Mouse (Mus musculus): ENCODE results near the gene Asb17. TPM values are rescaled to one million over a fixed set of nuclear protein-coding genes. Genes with fewer than 3 reads are reported as not detected.
"Not testable (repeated sequence)": the region's sequence is repeated elsewhere in the genome, so short reads cannot be mapped to it uniquely, and the experiment has no call there.

Gene Asb17
- polyA plus RNA-seq, 1 experiment, result 0.16 TPM

- H3K27ac ChIP-seq (ENCODE audit: insufficient read depth, low read length), result no peak overlapping the region
- 78% methylated on average over 3 of the region's 3 CpGs for WGBS
- H3K4me3 ChIP-seq (ENCODE audit: extremely low read depth, insufficient read depth, insufficient read length), result no peak overlapping the region
- no peaks in the 10 kb centered on the region for H3K4me1 ChIP-seq (ENCODE audit: control insufficient read depth, insufficient read depth, insufficient read length)
- no peaks in the 10 kb centered on the region for H3K27me3 ChIP-seq (ENCODE audit: control insufficient read depth, insufficient read depth, low read length)
- no peaks in the 10 kb centered on the region for H3K36me3 ChIP-seq (ENCODE audit: control insufficient read depth, insufficient read depth, low read length)
- DNase-seq (ENCODE audit: low read depth in 1 of 2, low spot score in 2 of 2), result no peak
- TF ChIP-seq POLR2A (IDR thresholded peaks at IDR 0.05; ENCODE audit: low read depth, low read length) (no peak), CTCF (IDR thresholded peaks at IDR 0.05; ENCODE audit: extremely low read depth, insufficient read depth, insufficient read length, insufficient replicate concordance) (no peak)
Observed at GRCm38 (mm10) chr3:153818723-153819122, 25.3 kb upstream of the Asb17 start.

GRCm38 (mm10) chr3:153819438-153819837, 24.6 kb upstream of the Asb17 start:
- H3K27me3 ChIP-seq (ENCODE audit: control insufficient read depth, insufficient read depth, low read length), result no peaks in the 10 kb centered on the region
- no peaks in the 10 kb centered on the region for H3K36me3 ChIP-seq (ENCODE audit: control insufficient read depth, insufficient read depth, low read length)
- TF ChIP-seq CTCF (IDR thresholded peaks at IDR 0.05; ENCODE audit: extremely low read depth, insufficient read depth, insufficient read length, insufficient replicate concordance) (no peak), POLR2A (IDR thresholded peaks at IDR 0.05; ENCODE audit: low read depth, low read length) (no peak)
- no peak overlapping the region for H3K27ac ChIP-seq (ENCODE audit: insufficient read depth, low read length)
- no peaks in the 10 kb centered on the region for H3K4me1 ChIP-seq (ENCODE audit: control insufficient read depth, insufficient read depth, insufficient read length)
- DNase-seq (ENCODE audit: low read depth in 1 of 2, low spot score in 2 of 2), result no peak
- WGBS, result 94% methylated on average over 9 of the region's 9 CpGs
- no peak overlapping the region for H3K4me3 ChIP-seq (ENCODE audit: extremely low read depth, insufficient read depth, insufficient read length)

- WGBS, result 69% methylated on average over 11 of the region's 11 CpGs
- no peaks in the 10 kb centered on the region for H3K27me3 ChIP-seq (ENCODE audit: control insufficient read depth, insufficient read depth, low read length)
- TF ChIP-seq POLR2A (IDR thresholded peaks at IDR 0.05; ENCODE audit: low read depth, low read length) (no peak), CTCF (IDR thresholded peaks at IDR 0.05; ENCODE audit: extremely low read depth, insufficient read depth, insufficient read length, insufficient replicate concordance) (no peak)
- no peak overlapping the region for H3K27ac ChIP-seq (ENCODE audit: insufficient read depth, low read length)
- H3K36me3 ChIP-seq (ENCODE audit: control insufficient read depth, insufficient read depth, low read length), result no peaks in the 10 kb centered on the region
- no peak overlapping the region for H3K4me3 ChIP-seq (ENCODE audit: extremely low read depth, insufficient read depth, insufficient read length)
- no peaks in the 10 kb centered on the region for H3K4me1 ChIP-seq (ENCODE audit: control insufficient read depth, insufficient read depth, insufficient read length)
- no peak for DNase-seq (ENCODE audit: low read depth in 1 of 2, low spot score in 2 of 2)
Observed at GRCm38 (mm10) chr3:153823671-153824515, 20.1 kb upstream of the Asb17 start.

- 93% methylated on average over 10 of the region's 10 CpGs for WGBS
- H3K27me3 ChIP-seq (ENCODE audit: control insufficient read depth, insufficient read depth, low read length), result no peaks in the 10 kb centered on the region
- no peak for DNase-seq (ENCODE audit: low read depth in 1 of 2, low spot score in 2 of 2)
- no peaks in the 10 kb centered on the region for H3K4me1 ChIP-seq (ENCODE audit: control insufficient read depth, insufficient read depth, insufficient read length)
- H3K36me3 ChIP-seq (ENCODE audit: control insufficient read depth, insufficient read depth, low read length), result no peaks in the 10 kb centered on the region
- no peak overlapping the region for H3K4me3 ChIP-seq (ENCODE audit: extremely low read depth, insufficient read depth, insufficient read length)
- TF ChIP-seq POLR2A (IDR thresholded peaks at IDR 0.05; ENCODE audit: low read depth, low read length) (no peak), CTCF (IDR thresholded peaks at IDR 0.05; ENCODE audit: extremely low read depth, insufficient read depth, insufficient read length, insufficient replicate concordance) (no peak)
- H3K27ac ChIP-seq (ENCODE audit: insufficient read depth, low read length), result no peak overlapping the region
Observed at GRCm38 (mm10) chr3:153825197-153825596, 18.8 kb upstream of the Asb17 start.

GRCm38 (mm10) chr3:153826616-153827015, 17.4 kb upstream of the Asb17 start:
- H3K27ac ChIP-seq (ENCODE audit: insufficient read depth, low read length), result no peak overlapping the region
- no peaks in the 10 kb centered on the region for H3K4me1 ChIP-seq (ENCODE audit: control insufficient read depth, insufficient read depth, insufficient read length)
- H3K27me3 ChIP-seq (ENCODE audit: control insufficient read depth, insufficient read depth, low read length), result no peaks in the 10 kb centered on the region
- H3K36me3 ChIP-seq (ENCODE audit: control insufficient read depth, insufficient read depth, low read length), result no peaks in the 10 kb centered on the region
- H3K4me3 ChIP-seq (ENCODE audit: extremely low read depth, insufficient read depth, insufficient read length), result no peak overlapping the region
- TF ChIP-seq CTCF (IDR thresholded peaks at IDR 0.05; ENCODE audit: extremely low read depth, insufficient read depth, insufficient read length, insufficient replicate concordance) (no peak), POLR2A (IDR thresholded peaks at IDR 0.05; ENCODE audit: low read depth, low read length) (no peak)
- DNase-seq (ENCODE audit: low read depth in 1 of 2, low spot score in 2 of 2), result no peak
- WGBS, result 85% methylated on average over 6 of the region's 6 CpGs

GRCm38 (mm10) chr3:153829788-153830187, 14.2 kb upstream of the Asb17 start:
- H3K27ac ChIP-seq (ENCODE audit: insufficient read depth, low read length); DNase-seq (ENCODE audit: low read depth in 1 of 2, low spot score in 2 of 2): not testable (repeated sequence)

More at GRCm38 (mm10) chr3:153829788-153830187, 14.2 kb upstream of the Asb17 start:
- not testable (repeated sequence) for H3K4me3 ChIP-seq (ENCODE audit: extremely low read depth, insufficient read depth, insufficient read length); H3K36me3 ChIP-seq (ENCODE audit: control insufficient read depth, insufficient read depth, low read length); H3K4me1 ChIP-seq (ENCODE audit: control insufficient read depth, insufficient read depth, insufficient read length); H3K27me3 ChIP-seq (ENCODE audit: control insufficient read depth, insufficient read depth, low read length)
- 82% methylated on average over 3 of the region's 3 CpGs for WGBS
